Mouse (Mus musculus) CH12F3 (cell line): Measurements from ENCODE around the gene Bpi.

Experiments used
- in situ Hi-C: fragments of 300-500 bp; cut with MboI; formaldehyde crosslinking; loops from 2 replicates; pipeline ENCODE4 v1.14.3; 2020; ENCODE audit warnings: low sequenced_read_pairs

Gene Bpi

DNA sequence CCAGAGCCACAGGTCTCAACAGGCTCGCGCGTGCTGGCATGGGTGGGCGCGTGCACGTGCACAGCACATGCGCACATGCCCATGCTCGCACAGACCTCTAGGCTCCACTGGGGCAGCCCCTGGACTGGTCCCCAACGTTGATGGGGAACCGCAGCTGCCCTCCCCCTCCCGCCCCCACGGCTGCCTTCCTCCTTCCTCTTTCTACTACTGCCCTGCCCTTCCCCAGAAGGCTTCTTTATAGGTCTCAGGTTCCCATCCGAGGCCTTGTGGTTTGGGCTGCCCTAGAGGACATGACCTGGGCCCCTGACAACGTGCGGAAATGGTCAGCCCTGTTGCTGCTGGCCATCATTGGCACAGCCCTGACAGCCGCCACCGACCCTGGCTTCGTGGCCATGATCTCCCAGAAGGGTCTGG, at the start of gene Bpi:
TSS of gene Bpi (plus strand) at position 90 of the 414 bp plus-strand sequence.
- in situ Hi-C loops: no loop called here

- in situ Hi-C loops: loop anchor here (10.0 to 25.0 kb wide), 2 partner anchors 125 to 597 kb away; no protein-coding TSS in a partner anchor
Observed at GRCm38 (mm10) chr2:158209776-158210175, 48.1 kb upstream of the Bpi start.

DNA sequence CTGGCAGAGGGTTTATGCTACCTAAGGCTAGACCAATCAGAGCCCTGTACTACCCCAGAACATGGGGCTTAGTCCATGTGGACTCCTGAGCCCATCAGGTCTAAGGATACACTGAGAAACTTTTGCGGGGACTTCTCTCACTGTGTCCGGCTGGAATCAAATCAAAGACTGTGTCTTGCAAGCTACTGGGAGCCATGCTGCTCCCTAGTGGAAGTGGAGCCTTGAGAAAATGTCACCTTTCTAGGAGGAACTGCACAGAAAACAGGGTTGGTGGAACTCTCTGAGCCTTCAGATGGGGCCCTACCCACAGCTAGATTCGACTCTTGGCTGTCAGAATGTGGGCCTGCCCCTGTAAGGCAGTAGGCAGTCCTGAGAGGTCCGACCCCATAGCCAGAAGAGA, 47.4 kb upstream of the Bpi start:
- in situ Hi-C loops: loop anchor here (25.0 kb wide), 1 partner anchor 598 kb away; no protein-coding TSS in a partner anchor

- in situ Hi-C loops: loop anchor here (25.0 kb wide), 1 partner anchor 599 kb away; no protein-coding TSS in a partner anchor
Observed at GRCm38 (mm10) chr2:158210958-158211357, 46.9 kb upstream of the Bpi start.

- in situ Hi-C loops: loop anchor here (25.0 kb wide), 1 partner anchor 600 kb away; no protein-coding TSS in a partner anchor
Observed at GRCm38 (mm10) chr2:158211764-158212471, 46.0 kb upstream of the Bpi start.

DNA sequence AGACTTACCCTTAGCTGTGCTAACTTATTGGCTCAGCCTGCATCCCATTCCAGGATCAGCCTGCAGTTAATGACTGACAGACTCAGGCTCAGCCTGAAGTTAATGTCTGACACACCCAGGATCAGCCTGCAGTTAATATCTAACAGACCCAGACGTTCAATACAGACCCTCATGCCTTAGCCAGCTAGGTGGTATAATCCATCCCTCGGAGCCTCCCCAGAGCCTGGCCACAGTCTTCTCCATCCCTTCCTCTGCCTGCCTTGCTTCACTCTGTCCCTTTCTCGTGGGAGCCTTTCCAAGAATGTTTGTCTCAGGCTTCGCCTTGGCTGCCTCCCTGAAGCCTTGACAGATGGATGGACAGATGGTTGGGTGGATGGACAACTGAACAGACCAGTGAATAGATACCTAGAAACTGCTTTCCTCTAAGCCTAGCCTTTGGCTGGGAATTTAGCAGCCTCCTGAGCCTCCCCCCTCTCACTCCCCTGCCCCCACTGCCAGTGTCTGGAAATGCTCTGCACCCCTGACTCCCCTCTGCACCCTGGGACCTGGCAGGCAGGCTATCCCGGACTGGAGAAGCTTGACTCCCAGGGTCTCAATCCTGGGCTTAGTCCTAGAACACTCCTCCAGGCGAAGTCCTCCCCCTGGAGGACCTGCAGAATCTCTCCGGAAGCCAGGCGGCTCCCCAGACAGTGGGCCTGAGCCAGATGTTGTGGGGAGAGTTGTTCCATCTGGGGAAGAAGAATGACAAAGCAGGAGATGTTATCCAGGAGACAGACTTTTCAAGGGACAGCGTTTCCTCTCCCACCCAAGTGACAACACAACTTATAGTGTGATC, 42.4 kb upstream of the Bpi start:
- in situ Hi-C loops: loop anchor here (25.0 kb wide), 1 partner anchor 603 kb away; no protein-coding TSS in a partner anchor

- in situ Hi-C loops: loop anchor here (25.0 kb wide), 1 partner anchor 604 kb away; no protein-coding TSS in a partner anchor
Observed at GRCm38 (mm10) chr2:158216510-158216909, 41.4 kb upstream of the Bpi start.

GRCm38 (mm10) chr2:158219562-158219961, 38.3 kb upstream of the Bpi start:
- in situ Hi-C loops: loop anchor here (25.0 kb wide), 1 partner anchor 607 kb away; no protein-coding TSS in a partner anchor

- in situ Hi-C loops: loop anchor here (25.0 kb wide), 1 partner anchor 609 kb away; no protein-coding TSS in a partner anchor
Observed at GRCm38 (mm10) chr2:158221446-158222084, 36.3 kb upstream of the Bpi start.

DNA sequence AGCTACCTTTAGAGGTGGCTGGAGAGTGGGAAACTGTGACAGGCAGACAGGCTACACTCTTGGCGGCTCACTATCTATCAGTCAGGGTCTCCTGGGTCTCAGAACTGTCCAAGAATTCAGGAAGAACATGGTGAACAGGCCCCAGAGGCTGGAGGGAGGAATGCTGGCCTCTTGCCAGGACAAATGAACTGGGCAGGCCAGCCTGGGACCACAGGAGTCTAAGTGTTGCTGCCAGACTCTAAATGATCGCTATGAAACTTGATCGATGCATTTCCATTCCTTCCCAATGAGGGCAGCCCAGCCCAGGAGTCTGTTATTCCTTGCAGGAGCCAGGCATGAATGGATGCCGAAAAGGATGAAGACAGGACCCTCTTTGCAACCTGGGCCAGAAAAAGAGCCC, 35.2 kb upstream of the Bpi start:
- in situ Hi-C loops: loop anchor here (25.0 kb wide), 1 partner anchor 610 kb away; no protein-coding TSS in a partner anchor

DNA sequence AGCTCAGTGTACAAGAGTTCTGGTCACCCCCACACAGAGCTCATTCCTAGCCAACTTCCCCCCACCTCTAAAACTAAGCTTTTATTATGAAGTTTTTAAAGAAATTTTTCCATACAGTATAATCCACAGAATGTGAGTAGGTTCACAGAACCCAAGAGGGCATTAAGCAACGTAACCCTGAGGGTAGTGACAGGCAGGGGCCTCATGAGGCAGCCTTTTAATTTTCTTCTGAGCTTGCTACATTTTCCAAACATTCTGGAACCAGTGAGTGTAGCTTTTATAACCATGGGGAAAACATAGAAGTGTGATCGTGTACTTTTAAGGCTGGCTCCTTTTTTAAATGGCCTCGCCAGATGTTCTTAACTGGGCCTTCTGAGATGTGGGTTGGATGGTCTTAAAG, 34.4 kb upstream of the Bpi start:
- in situ Hi-C loops: loop anchor here (25.0 kb wide), 1 partner anchor 611 kb away; no protein-coding TSS in a partner anchor

- in situ Hi-C loops: no loop called here
Observed at GRCm38 (mm10) chr2:158225301-158225700, 32.6 kb upstream of the Bpi start.

DNA sequence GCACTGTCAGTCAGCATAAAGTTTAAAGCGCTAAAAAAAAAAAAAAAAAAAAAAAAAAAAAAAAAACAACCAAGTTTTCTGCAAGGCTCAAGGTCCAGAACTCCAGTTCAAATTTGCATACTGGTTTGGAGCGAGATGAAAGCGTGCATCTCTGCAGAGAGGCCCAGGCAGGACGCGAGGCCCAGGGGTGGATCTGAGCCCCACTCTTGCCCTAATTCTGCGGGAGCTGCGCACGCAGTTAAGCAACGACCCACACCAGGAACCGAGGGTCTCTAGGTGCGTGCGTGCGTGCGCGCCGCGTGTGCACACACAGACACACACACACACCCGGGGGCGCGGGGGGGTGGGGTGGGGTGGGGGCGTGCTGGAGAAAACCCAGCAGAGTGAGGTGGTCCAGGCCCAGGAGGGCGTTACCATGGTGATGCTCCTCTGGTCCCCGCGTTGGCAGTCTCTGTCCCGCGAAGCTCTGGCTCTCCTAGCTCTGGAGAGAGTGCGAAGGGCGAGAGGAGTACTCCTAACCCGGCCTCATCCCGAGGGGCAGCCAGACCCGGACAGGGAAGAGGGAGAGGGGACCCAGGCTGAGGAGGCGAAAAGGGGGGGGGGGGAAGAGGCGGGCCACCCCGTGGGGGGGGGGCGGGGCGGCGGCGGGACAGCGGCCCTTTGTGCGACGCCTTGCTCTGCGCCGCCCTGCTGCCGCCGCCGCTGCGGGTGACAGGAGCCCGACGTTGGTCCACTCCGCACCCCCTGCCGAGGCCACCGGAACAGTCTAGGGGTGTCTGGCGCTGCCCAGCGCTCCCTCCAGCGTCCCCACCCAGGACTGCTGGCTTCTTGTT, 29.0 kb upstream of the Bpi start, which contains the start of gene D630003M21Rik:
TSS of gene D630003M21Rik (minus strand) at position 553 of the 833 bp plus-strand sequence.
- in situ Hi-C loops: no loop called here

GRCm38 (mm10) chr2:158229503-158229892, 28.4 kb upstream of the Bpi start:
- in situ Hi-C loops: no loop called here

GRCm38 (mm10) chr2:158230617-158231016, 27.3 kb upstream of the Bpi start:
- in situ Hi-C loops: no loop called here

DNA sequence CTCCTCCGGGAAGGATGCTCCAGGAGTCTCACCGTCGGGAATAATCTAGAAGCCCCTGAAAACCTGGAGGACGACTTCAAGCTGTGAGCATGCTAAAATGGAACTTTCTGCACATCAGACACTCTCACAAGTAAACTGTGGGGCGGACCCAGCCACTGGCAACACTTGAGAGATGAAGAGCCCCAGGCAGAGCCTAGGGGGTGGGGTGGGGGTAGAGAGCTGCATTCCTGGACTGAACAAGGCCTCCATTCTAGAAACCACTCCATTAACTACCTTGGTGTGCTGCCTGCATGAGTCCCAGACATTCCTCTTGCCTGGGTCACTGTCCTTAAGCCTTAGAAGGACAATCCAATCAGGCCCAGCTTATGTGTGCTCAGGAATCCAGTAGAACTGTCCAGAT, 26.8 kb upstream of the Bpi start:
- in situ Hi-C loops: no loop called here

DNA sequence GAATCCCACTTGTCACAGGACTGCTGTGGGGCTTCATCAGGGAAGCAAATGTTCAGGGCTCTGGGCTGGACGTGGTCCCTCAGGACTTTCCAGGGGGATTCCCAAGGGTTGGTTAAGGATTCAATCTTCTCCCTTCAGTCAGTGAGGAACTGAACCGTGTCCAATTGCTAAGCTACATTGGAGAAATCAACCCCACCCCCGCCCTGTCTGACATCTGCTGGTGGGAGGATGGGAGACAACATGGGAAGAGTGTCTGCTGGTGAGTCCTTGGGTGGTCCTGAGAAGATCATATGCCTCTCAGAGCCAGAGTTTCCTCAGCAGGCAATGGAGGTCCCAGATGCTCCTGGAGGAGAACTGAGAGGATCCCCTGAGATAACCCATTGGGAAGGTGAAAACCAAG, 25.5 kb upstream of the Bpi start:
- in situ Hi-C loops: no loop called here

DNA sequence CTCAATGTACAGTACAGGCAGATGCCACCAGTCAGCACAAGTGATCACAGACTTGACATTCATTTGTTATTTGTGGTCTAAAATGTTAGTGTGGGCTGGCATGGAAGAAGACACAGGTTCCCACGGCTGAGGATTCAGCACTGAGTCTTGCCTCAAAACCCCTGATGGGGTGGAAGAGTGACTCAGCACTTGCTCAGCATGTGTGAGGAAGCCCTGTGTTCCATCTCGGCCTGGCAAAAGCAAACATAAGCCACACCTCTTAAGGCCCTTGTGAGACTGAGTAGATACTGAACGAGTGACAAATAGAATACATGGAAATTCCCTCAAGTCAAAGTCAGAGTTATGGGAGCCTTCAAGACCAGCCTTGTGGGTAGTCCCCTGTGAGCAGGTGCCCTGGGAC, 24.8 kb upstream of the Bpi start:
- in situ Hi-C loops: no loop called here

DNA sequence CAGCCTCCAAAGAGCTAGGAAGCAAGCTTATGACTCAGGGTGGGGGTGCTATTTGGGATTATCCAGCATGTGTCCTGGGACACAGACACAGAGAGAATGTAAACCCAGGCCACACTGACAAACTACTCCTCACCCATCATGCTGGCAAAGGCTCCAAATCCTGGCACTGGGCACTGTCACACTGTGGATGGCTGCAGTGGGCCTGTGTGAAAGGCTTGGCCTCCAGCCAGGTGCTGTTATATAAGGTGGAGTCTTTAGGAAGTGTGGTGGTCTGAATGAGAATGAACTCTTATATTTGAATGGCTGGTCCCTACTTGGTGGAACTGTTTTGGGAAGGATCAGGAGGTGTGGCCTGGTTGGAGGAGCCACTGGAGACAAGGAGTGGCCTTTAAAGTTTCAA, 21.2 kb upstream of the Bpi start:
- in situ Hi-C loops: no loop called here

- in situ Hi-C loops: no loop called here
Observed at GRCm38 (mm10) chr2:158238101-158238500, 19.8 kb upstream of the Bpi start.
